Mouse (Mus musculus): Measurements from ENCODE around the gene Crip1. TPM values are rescaled to one million over a fixed set of nuclear protein-coding genes. Genes with fewer than 3 reads are reported as not detected.
A peak's percentile ranks its signal among the peaks of the same experiment; 100 is the strongest.

The Crip1 gene
- polyA plus RNA-seq, 1 experiment from 2014 or later: 426 TPM

- Histone ChIP-seq H3K4me1 (replicated peaks) (peaks cover 15% of the 10 kb centered on the region), H3K9me3 (no peaks in the 10 kb centered on the region)
Observed at GRCm38 (mm10) chr12:113133861-113134403, 12.2 kb upstream of the Crip1 start.

DNA sequence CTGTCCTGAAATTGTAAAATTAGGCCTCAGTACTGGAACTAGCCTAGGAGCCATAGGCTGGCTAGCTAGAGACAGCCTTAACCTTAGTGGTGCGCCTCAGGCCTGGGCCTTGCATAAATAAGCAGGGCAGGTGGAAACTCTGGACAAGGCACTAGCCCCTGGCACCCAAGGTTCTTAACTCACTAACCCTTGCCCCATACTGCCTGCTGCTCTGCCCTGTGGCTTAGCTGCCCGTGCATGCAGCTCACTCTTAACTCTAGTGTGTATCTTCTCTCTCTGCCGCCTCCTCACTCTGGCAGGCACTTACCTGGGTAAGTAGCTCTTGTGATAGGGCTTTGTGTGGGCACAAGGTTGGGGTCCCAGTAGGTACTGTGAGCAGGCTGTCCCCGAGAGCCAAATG lies 11.6 kb upstream of the Crip1 start:
- Histone ChIP-seq H3K4me1 (replicated peaks) (peaks cover 20% of the 10 kb centered on the region), H3K4me2 (replicated peaks) (no peak overlapping the region), H3K27me3 (replicated peaks) (no peaks in the 10 kb centered on the region), H3K27ac (no peak overlapping the region), H3K9me3 (no peaks in the 10 kb centered on the region), H3K4me3 (replicated peaks) (no peak overlapping the region), H3K36me3 (peaks cover 62% of the 10 kb centered on the region), H3K9ac (no peak overlapping the region)
- ATAC-seq: no peak
- WGBS: 88% methylated on average over 4 of the region's 4 CpGs

More at GRCm38 (mm10) chr12:113133861-113134403, 12.2 kb upstream of the Crip1 start:
- peak; percentile 14; the same call in 1 of the 2 replicates for ATAC-seq
- WGBS: 72% methylated on average over 5 of the region's 5 CpGs
- H3K27ac ChIP-seq: no peak overlapping the region
- H3K9ac ChIP-seq: no peak overlapping the region
- H3K4me2 ChIP-seq (replicated peaks): no peak overlapping the region
- H3K27me3 ChIP-seq (replicated peaks): no peaks in the 10 kb centered on the region
- peaks cover 68% of the 10 kb centered on the region for H3K36me3 ChIP-seq
- H3K4me3 ChIP-seq (replicated peaks): no peak overlapping the region

- whole genome bisulfite sequencing: 88% methylated on average over 7 of the region's 7 CpGs
- Histone ChIP-seq H3K36me3 (peaks cover 54% of the 10 kb centered on the region), H3K27me3 (replicated peaks) (no peaks in the 10 kb centered on the region), H3K9me3 (no peaks in the 10 kb centered on the region), H3K4me2 (replicated peaks) (no peak overlapping the region), H3K9ac (no peak overlapping the region), H3K4me1 (replicated peaks) (peaks cover 29% of the 10 kb centered on the region), H3K27ac (no peak overlapping the region), H3K4me3 (replicated peaks) (no peak overlapping the region)
- ATAC-seq: no peak
Observed at GRCm38 (mm10) chr12:113135401-113135800, 10.7 kb upstream of the Crip1 start.

GRCm38 (mm10) chr12:113136492-113137020 lies 9.6 kb upstream of the Crip1 start:
- no peaks in the 10 kb centered on the region for H3K9me3 ChIP-seq
- H3K4me3 ChIP-seq (replicated peaks): no peak overlapping the region
- no peak overlapping the region for H3K9ac ChIP-seq
- peaks cover 49% of the 10 kb centered on the region for H3K36me3 ChIP-seq
- H3K4me2 ChIP-seq (replicated peaks): no peak overlapping the region
- ATAC-seq: no peak
- WGBS: 73% methylated on average over 17 of the region's 17 CpGs
- peaks cover 8% of the 10 kb centered on the region; the same call in 1 of the 2 replicates for H3K27me3 ChIP-seq (replicated peaks)
- peaks cover 39% of the 10 kb centered on the region for H3K4me1 ChIP-seq (replicated peaks)
- H3K27ac ChIP-seq: no peak overlapping the region

DNA sequence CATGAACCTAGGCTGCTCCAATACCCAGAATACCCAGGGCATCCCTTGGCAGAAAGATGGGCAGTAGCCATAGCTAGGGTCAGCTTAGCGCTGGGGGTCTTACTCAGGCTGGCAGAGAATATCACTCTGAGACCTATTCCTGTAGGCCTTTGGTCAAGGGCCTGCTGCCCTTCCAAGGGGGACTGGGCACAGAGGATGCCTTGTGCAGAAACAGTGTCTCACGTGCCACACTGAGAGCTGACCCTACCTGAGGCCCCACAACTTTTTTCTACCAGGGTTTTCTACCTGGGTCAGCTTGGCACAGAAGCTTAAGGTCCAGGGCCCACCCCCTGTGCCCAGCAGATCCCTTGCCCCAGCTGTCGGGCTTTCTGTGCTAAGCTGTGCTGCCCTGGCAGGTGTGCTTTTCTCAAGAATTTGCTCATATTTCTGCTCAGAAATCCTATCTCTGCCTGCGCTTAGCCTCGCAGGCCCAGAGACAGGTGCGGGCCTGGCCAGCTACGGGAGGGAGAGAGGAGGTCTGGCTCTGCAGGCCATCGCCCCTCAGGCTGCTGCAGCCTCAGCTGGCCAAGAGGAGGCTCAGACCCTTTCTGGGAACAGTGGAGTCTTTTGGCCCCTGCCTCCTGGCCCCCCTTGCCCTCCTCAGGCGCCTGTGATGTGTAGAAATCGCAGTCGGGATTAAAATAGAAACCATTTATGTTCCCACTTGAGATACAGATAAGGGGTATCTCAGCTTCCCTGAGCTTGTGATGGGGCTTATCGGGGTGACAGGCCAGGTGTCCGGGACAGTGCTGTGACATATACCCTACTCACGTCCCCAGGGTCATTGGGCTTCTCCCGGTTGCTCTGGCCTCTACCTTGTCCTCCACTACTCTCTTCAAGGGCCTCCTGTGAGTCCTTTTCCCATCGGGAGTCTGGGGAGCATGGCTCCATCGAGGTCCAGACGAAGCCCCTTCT lies 8.6 kb upstream of the Crip1 start:
- H3K9ac ChIP-seq: no peak overlapping the region
- H3K9me3 ChIP-seq: no peaks in the 10 kb centered on the region
- 88% methylated on average over 18 of the region's 18 CpGs for WGBS
- peaks cover 40% of the 10 kb centered on the region for H3K36me3 ChIP-seq
- H3K4me1 ChIP-seq (replicated peaks): peaks cover 45% of the 10 kb centered on the region
- no peak overlapping the region for H3K4me3 ChIP-seq (replicated peaks)
- H3K27ac ChIP-seq: no peak overlapping the region
- no peak overlapping the region for H3K4me2 ChIP-seq (replicated peaks)
- H3K27me3 ChIP-seq (replicated peaks): peaks cover 16% of the 10 kb centered on the region; the same call in 1 of the 2 replicates
- ATAC-seq: no peak

GRCm38 (mm10) chr12:113138291-113138690 lies 7.8 kb upstream of the Crip1 start:
- no peak overlapping the region for H3K27ac ChIP-seq
- H3K9me3 ChIP-seq: no peaks in the 10 kb centered on the region
- H3K4me3 ChIP-seq (replicated peaks): no peak overlapping the region
- H3K4me2 ChIP-seq (replicated peaks): no peak overlapping the region
- peaks cover 16% of the 10 kb centered on the region; the same call in 1 of the 2 replicates for H3K27me3 ChIP-seq (replicated peaks)
- H3K9ac ChIP-seq: no peak overlapping the region
- H3K4me1 ChIP-seq (replicated peaks): peaks cover 49% of the 10 kb centered on the region
- WGBS: 74% methylated on average over 6 of the region's 6 CpGs
- ATAC-seq: no peak
- peaks cover 37% of the 10 kb centered on the region for H3K36me3 ChIP-seq

- 43% methylated on average over 11 of the region's 11 CpGs for WGBS
- H3K4me1 ChIP-seq (replicated peaks): peaks cover 48% of the 10 kb centered on the region
- peak overlapping the region; percentile 88 for H3K4me2 ChIP-seq (replicated peaks)
- peaks cover 29% of the 10 kb centered on the region for H3K36me3 ChIP-seq
- 0 out of 2 replicates have a peak overlapping the region, but pooled peaks have one; percentile 11 for H3K27ac ChIP-seq
- peaks cover 16% of the 10 kb centered on the region; the same call in 1 of the 2 replicates for H3K27me3 ChIP-seq (replicated peaks)
- H3K9ac ChIP-seq: peak overlapping the region; percentile 35; the same call in 1 of the 2 replicates
- peak overlapping the region; percentile 47 for H3K4me3 ChIP-seq (replicated peaks)
- ATAC-seq: no peak
- no peaks in the 10 kb centered on the region for H3K9me3 ChIP-seq
Observed at GRCm38 (mm10) chr12:113138901-113139864, 6.9 kb upstream of the Crip1 start.

DNA sequence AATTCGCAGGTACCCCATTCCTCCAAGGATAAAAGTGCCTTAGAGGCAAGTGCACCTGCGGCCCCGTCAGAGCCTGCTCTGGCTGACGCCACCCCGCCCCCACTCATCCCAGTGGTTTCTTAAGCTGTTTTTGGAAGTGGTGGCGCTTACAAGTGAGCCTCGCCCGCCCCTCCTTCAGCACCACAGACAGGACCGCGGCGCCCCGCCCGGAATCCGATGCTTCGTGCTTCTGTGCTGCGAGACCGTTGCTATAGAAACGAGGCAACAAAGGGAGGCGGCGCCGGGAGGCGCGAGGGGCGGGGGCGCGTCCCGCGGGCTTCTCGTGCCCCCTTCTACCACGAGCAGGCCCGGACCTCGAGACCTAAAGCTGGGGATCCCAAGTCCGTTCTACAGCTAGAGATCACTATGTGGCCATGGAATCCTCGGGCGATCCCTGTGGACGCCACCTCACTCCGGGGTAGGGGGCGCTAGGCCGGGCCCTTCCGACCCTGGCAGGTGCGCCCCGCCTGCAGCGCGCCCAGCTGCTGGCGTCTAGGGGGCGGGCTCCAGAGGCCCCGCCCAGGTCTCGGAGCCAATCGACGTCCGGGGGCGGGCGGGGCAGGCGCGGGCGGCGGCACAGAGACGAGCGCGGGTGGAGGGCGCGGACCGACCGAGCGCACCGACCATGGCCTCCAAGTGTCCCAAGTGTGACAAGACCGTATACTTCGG lies 6.1 kb upstream of the Crip1 start, which contains the start of gene Crip2:
Gene Crip2 (plus strand): TSS at position 329 of the 708 bp plus-strand sequence.
- H3K36me3 ChIP-seq: peaks cover 28% of the 10 kb centered on the region
- peak; percentile 91 for ATAC-seq
- peak within 1 kb of the TSS; percentile 47 for H3K4me3 ChIP-seq (replicated peaks)
- H3K9ac ChIP-seq: peak within 1 kb of the TSS; percentile 35
- peaks cover 48% of the 10 kb centered on the region for H3K4me1 ChIP-seq (replicated peaks)
- H3K27me3 ChIP-seq (replicated peaks): peaks cover 16% of the 10 kb centered on the region; the same call in 1 of the 2 replicates
- under 1% methylated on average over 68 of the region's 68 CpGs for WGBS
- H3K9me3 ChIP-seq: no peaks in the 10 kb centered on the region
- H3K4me2 ChIP-seq (replicated peaks): peak within 1 kb of the TSS; percentile 88
- H3K27ac ChIP-seq: peak within 1 kb of the TSS; percentile 38

DNA sequence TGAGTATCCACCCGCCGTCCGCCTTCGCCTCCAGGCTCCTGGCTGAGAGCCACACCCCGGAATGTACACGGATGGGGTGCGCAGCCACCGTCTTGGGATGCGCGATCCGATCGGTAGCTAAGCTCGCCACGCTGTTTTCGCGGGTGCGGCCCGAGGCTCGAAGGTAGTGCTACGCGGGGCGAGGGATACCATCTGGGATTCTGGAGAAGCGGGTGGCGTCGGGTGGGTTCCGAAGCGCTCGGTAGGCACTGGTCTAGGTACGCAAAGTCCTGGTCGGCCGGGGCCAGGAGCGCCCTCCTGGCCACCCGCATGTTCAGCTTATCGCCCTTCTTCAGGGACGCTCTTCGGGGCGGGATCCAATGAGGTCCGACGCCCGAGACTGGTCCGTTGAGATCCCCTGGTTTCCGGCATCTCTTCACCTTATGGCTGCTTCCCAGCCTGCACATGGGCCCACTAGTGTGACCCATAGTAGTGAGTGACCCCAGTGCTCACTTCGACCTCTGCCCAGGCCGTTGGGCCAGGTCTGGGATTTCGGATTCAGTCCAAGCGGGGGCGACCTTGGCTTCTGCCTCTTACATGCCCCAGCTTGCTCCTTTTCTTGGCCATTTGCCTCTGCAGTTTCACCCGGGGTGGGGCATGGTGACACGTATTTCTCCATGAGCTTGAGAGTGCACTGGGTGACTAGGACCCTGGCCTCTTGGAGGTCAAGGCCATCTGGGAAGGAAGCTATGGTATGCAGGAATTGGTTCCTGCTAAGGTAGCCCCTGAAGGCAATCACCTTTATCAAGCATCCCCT lies 5.3 kb upstream of the Crip1 start:
- H3K9ac ChIP-seq: peak overlapping the region; percentile 35
- WGBS: 3% methylated on average over 49 of the region's 49 CpGs
- peaks cover 20% of the 10 kb centered on the region for H3K36me3 ChIP-seq
- peak overlapping the region; percentile 47 for H3K4me3 ChIP-seq (replicated peaks)
- ATAC-seq: no peak; the same call in 1 of the 2 replicates
- peaks cover 16% of the 10 kb centered on the region; the same call in 1 of the 2 replicates for H3K27me3 ChIP-seq (replicated peaks)
- no peaks in the 10 kb centered on the region for H3K9me3 ChIP-seq
- peak overlapping the region; percentile 71 for H3K27ac ChIP-seq
- H3K4me2 ChIP-seq (replicated peaks): peak overlapping the region; percentile 88
- H3K4me1 ChIP-seq (replicated peaks): peaks cover 50% of the 10 kb centered on the region

GRCm38 (mm10) chr12:113141531-113141973 lies 4.6 kb upstream of the Crip1 start:
- peaks cover 13% of the 10 kb centered on the region for H3K36me3 ChIP-seq
- peaks cover 16% of the 10 kb centered on the region; the same call in 1 of the 2 replicates for H3K27me3 ChIP-seq (replicated peaks)
- H3K4me2 ChIP-seq (replicated peaks): peak overlapping the region; percentile 88
- H3K4me3 ChIP-seq (replicated peaks): peak overlapping the region; percentile 47
- no peak for ATAC-seq
- no peaks in the 10 kb centered on the region for H3K9me3 ChIP-seq
- H3K27ac ChIP-seq: peak overlapping the region; percentile 71
- H3K9ac ChIP-seq: peak overlapping the region; percentile 35; the same call in 1 of the 2 replicates
- 56% methylated on average over 8 of the region's 8 CpGs for WGBS
- H3K4me1 ChIP-seq (replicated peaks): peaks cover 57% of the 10 kb centered on the region

Measured in intestine, embryonic 15.5 days (tissue).